Mouse (Mus musculus) liver, embryonic 18 days (tissue): ENCODE measurements around the gene Slc19a1. TPM values are rescaled to one million over a fixed set of nuclear protein-coding genes. Genes with fewer than 3 reads are reported as not detected.

Experiments used
- polyA plus RNA-seq: library from polyadenylated mRNA; depleted of rRNA; stranded (reverse); fragments of >200 nt; gene quantifications from 2 replicates; pipeline ENCODE4 v1.2.3, GENCODE M21; 2012; rRNA removed

Slc19a1 gene
- 10.3 and 12.8 TPM in 2 replicates for polyA plus RNA-seq

GRCm38 (mm10) chr10:77031768-77032375 is at the start of gene Slc19a1:
Gene Slc19a1, plus strand, starts transcription at chr10:77032241.

Other genes starting within 250 kb of the Slc19a1 start
- gene Pcbp3, start 70.4 kb upstream of the Slc19a1 start, polyA plus RNA-seq = 0.83 and 1.3 TPM in 2 replicates
- gene Col18a1, start 134.3 kb downstream of the Slc19a1 start, polyA plus RNA-seq = 103 and 113 TPM in 2 replicates
- 16.4 and 18.2 TPM in 2 replicates for gene Pofut2, start 227.0 kb downstream of the Slc19a1 start, polyA plus RNA-seq